1 mouse cellular context compared by ENCODE assay signal in the genomic region with DNA sequence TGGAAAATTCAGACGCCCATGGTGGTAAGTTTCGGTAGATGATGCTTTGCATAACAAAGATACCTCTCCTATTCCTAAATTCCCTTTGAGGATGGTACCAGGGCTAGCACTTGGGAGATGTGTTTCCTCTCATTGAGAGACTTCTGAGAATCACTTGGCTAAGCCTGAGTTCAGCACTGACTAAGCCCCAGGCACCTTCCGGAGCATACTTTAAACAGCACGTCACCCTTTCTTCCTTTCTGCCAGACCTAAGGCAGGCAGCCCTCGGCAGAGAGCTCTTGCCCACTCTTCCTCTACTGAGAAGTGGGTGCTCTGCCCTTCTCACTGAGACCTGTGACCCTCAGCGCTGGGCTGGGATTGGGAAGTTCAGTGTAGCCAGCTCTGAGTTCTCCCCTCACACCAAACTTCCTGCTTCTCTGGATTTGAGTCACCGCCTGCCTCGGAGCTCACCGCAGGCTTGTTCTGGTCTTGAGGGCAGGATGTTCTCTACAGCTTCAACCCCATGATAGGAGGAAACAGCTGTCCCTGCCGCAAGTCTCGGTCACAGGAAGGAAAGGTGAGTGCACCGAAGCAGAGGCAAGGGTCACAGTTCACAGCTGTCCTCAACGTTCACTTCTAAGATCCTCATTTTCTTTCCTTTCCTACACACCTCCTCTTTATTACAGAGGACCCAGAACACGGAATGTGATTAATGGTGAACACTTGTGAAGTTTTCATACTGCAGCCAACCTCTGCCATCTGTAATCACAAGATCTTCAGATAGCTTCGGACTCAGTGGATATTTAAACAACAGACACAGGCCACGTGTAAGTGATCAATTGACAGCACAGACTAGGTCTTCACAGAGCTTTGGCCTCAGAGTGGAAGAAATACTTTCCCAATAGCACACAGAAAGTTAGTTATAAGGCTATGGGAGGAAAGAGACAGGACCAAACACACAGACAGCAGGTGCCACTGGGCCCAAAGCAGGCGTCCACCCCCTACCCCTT.
TF ChIP-seq lines count a peak whose summit lies in the region.

No protein-coding gene starts in this region.

TF ChIP-seq in CH12.LX, 34 proteins besides CTCF, POLR2A, EP300 and RAD21:
- peak; percentile 44; the same call in 1 of the 2 replicates for TF ChIP-seq HCFC1 (IDR thresholded peaks at IDR 0.05; ENCODE audit: low read depth, low read length)
- TF ChIP-seq TBP (conservative IDR thresholded peaks at IDR 0.05; ENCODE audit: low read depth, low read length), result 0 out of 2 replicates have a peak, but pooled peaks have one; percentile 44
- peak; percentile 80 for TF ChIP-seq JUN (IDR thresholded peaks at IDR 0.05; ENCODE audit: insufficient read depth, low read depth, low read length)
- no peak for TF ChIP-seq MAZ (IDR thresholded peaks at IDR 0.05; ENCODE audit: low read depth, low read length)
- peak; percentile 97 for TF ChIP-seq BHLHE40 (IDR thresholded peaks at IDR 0.05; ENCODE audit: low read depth, low read length)
- TF ChIP-seq ZMIZ1 (IDR thresholded peaks at IDR 0.05; ENCODE audit: low read depth, low read length), result 0 out of 2 replicates have a peak, but pooled peaks have one; percentile 29
- TF ChIP-seq ZNF384 (IDR thresholded peaks at IDR 0.05; ENCODE audit: low read depth, low read length), result no peak
- peak; percentile 69 for TF ChIP-seq CHD2 (IDR thresholded peaks at IDR 0.05; ENCODE audit: low read length)
- TF ChIP-seq JUND (conservative IDR thresholded peaks at IDR 0.05; ENCODE audit: low read depth, low read length), result peak; percentile 94
- peak; percentile 23; the same call in 1 of the 2 replicates for TF ChIP-seq NELFE (IDR thresholded peaks at IDR 0.05; ENCODE audit: low read depth, low read length)
- peak; percentile 100 for TF ChIP-seq IRF4 (IDR thresholded peaks at IDR 0.05; ENCODE audit: low read depth, low read length)
- peak; percentile 99 for TF ChIP-seq ETS1 (conservative IDR thresholded peaks at IDR 0.05; ENCODE audit: low read depth, low read length)
- no peak for TF ChIP-seq ZC3H11A (IDR thresholded peaks at IDR 0.05; ENCODE audit: low read depth, low read length)
- TF ChIP-seq UBTF (IDR thresholded peaks at IDR 0.05; ENCODE audit: low read depth, low read length), result peak; percentile 40; the same call in 1 of the 2 replicates
- TF ChIP-seq RCOR1 (conservative IDR thresholded peaks at IDR 0.05; ENCODE audit: low read depth, low read length), result peak; percentile 91
- TF ChIP-seq MYC (IDR thresholded peaks at IDR 0.05; ENCODE audit: low read depth, low read length), result peak; percentile 62; the same call in 1 of the 2 replicates
- TF ChIP-seq MAX (IDR thresholded peaks at IDR 0.05; ENCODE audit: low read length), result peak; percentile 86
- peak; percentile 55 for TF ChIP-seq MAFK (IDR thresholded peaks at IDR 0.05; ENCODE audit: insufficient replicate concordance, low read length)
- TF ChIP-seq ELF1 (IDR thresholded peaks at IDR 0.05; ENCODE audit: low read depth, low read length), result peak; percentile 71
- no peak for TF ChIP-seq ZKSCAN1 (IDR thresholded peaks at IDR 0.05; ENCODE audit: borderline replicate concordance, low read depth, low read length)
- TF ChIP-seq USF1 (IDR thresholded peaks at IDR 0.05; ENCODE audit: low read depth, low read length), result no peak
- no peak for TF ChIP-seq GABPA (IDR thresholded peaks at IDR 0.05; ENCODE audit: insufficient replicate concordance, low read depth, low read length)
- peak; percentile 68; the same call in 1 of the 2 replicates for TF ChIP-seq CHD1 (IDR thresholded peaks at IDR 0.05; ENCODE audit: low read depth, low read length)
- no peak for TF ChIP-seq SMC3 (IDR thresholded peaks at IDR 0.05; ENCODE audit: low read depth, low read length)
- peak; percentile 73 for TF ChIP-seq MXI1 (IDR thresholded peaks at IDR 0.05; ENCODE audit: low read depth, low read length)
- TF ChIP-seq NRF1 (IDR thresholded peaks at IDR 0.05; ENCODE audit: low read depth, low read length), result no peak
- TF ChIP-seq SIN3A (IDR thresholded peaks at IDR 0.05; ENCODE audit: low read length), result peak; percentile 95
- TF ChIP-seq USF2 (conservative IDR thresholded peaks at IDR 0.05; ENCODE audit: low read depth, low read length), result no peak
- peak; percentile 94 for TF ChIP-seq TCF12 (IDR thresholded peaks at IDR 0.05; ENCODE audit: low read depth, low read length)
- 0 out of 2 replicates have a peak, but pooled peaks have one; percentile 19 for TF ChIP-seq KAT2A (IDR thresholded peaks at IDR 0.05; ENCODE audit: insufficient replicate concordance, low read length)
- TF ChIP-seq E2F4 (IDR thresholded peaks at IDR 0.05; ENCODE audit: insufficient replicate concordance, low read depth, low read length), result no peak
- TF ChIP-seq POLR2AphosphoS2 (IDR thresholded peaks at IDR 0.05; ENCODE audit: low read depth, low read length), result no peak
- TF ChIP-seq MEF2A (IDR thresholded peaks at IDR 0.05; ENCODE audit: borderline replicate concordance, low read depth, low read length), result peak; percentile 91
- no peak for TF ChIP-seq PAX5 (IDR thresholded peaks at IDR 0.05; ENCODE audit: low read length)
